Mouse (Mus musculus) embryonic stem cell, embryonic (primary cell): ENCODE results near the gene Chst15.

Experiments used
- CTCF ChIA-PET, 4 experiments: fragments of 300-600 bp in 2 of 4; fragments of 350-600 bp in 2 of 4; sonication (Branson Sonifier 250); formaldehyde crosslinking; loops; one replicate each; lab custom pipeline; 2022; ENCODE audit warnings: inconsistent platforms in 2 of 4; lab: Charles Lee
- POLR2A ChIA-PET, 4 experiments: fragments of 300-600 bp in 2 of 4; fragments of 350-600 bp in 2 of 4; sonication (Branson Sonifier 250); formaldehyde crosslinking; loops; one replicate each; lab custom pipeline; 2022; ENCODE audit warnings: antibody characterized with exemption in 4 of 4, inconsistent platforms in 1 of 4; lab: Charles Lee

Chst15 gene

GRCm38 (mm10) chr7:132317036-132317541, at the start of gene Chst15:
Gene Chst15, minus strand, starts transcription at chr7:132317228.
- ChIA-PET CTCF (interaction anchor here (0.6 to 1.4 kb wide), 14 partner anchors 9 to 418 kb away, joined by 3 to 7 read pairs (median 3); no protein-coding TSS in a partner anchor), POLR2A (interaction anchor here in 3 of 4 experiments (0.6 to 2.9 kb wide), 24 partner anchors 9 to 1254 kb away, joined by 3 to 16 read pairs (median 5); partner anchors contain the start of gene Oat (in 1 of the 3))

GRCm38 (mm10) chr7:132365703-132366384, 48.8 kb upstream of the Chst15 start:
- ChIA-PET POLR2A (no interaction called here), CTCF (interaction anchor here in 1 of 4 experiments (0.7 kb wide), 1 partner anchor 190 kb away, joined by 3 read pairs; no protein-coding TSS in a partner anchor)

GRCm38 (mm10) chr7:132365111-132365510, 48.1 kb upstream of the Chst15 start:
- CTCF ChIA-PET: interaction anchor here in 2 of 4 experiments (0.7 kb wide), 2 partner anchors 189 to 403 kb away, joined by 3 to 6 read pairs; no protein-coding TSS in a partner anchor
- POLR2A ChIA-PET: interaction anchor here in 1 of 4 experiments (0.6 kb wide), 1 partner anchor 247 kb away, joined by 3 read pairs; no protein-coding TSS in a partner anchor

GRCm38 (mm10) chr7:132364506-132364905, 47.5 kb upstream of the Chst15 start:
- POLR2A ChIA-PET: interaction anchor here in 1 of 4 experiments (0.6 kb wide), 1 partner anchor 248 kb away, joined by 3 read pairs; no protein-coding TSS in a partner anchor
- CTCF ChIA-PET: no interaction called here

GRCm38 (mm10) chr7:132360336-132360735, 43.3 kb upstream of the Chst15 start:
- ChIA-PET CTCF (no interaction called here), POLR2A (no interaction called here)

GRCm38 (mm10) chr7:132358709-132359108, 41.7 kb upstream of the Chst15 start:
- ChIA-PET CTCF (no interaction called here), POLR2A (no interaction called here)

GRCm38 (mm10) chr7:132358250-132358649, 41.2 kb upstream of the Chst15 start:
- POLR2A ChIA-PET: no interaction called here

GRCm38 (mm10) chr7:132357841-132358237, 40.8 kb upstream of the Chst15 start:
- CTCF ChIA-PET: interaction anchor here in 1 of 4 experiments (0.6 kb wide), 1 partner anchor 218 kb away, joined by 4 read pairs; no protein-coding TSS in a partner anchor
- POLR2A ChIA-PET: interaction anchor here in 2 of 4 experiments (0.6 to 1.4 kb wide), 2 partner anchors 41 to 546 kb away, joined by 3 read pairs; partner anchors contain the start of gene Chst15 (in 1 of the 2)

More at GRCm38 (mm10) chr7:132358250-132358649, 41.2 kb upstream of the Chst15 start:
- CTCF ChIA-PET: no interaction called here

- ChIA-PET CTCF (interaction anchor here in 1 of 4 experiments (0.6 kb wide), 1 partner anchor 218 kb away, joined by 4 read pairs; no protein-coding TSS in a partner anchor), POLR2A (interaction anchor here in 2 of 4 experiments (0.6 to 1.4 kb wide), 2 partner anchors 41 to 547 kb away, joined by 3 read pairs; partner anchors contain the start of gene Chst15 (in 1 of the 2))
Observed at GRCm38 (mm10) chr7:132356881-132357840, 40.1 kb upstream of the Chst15 start.

- POLR2A ChIA-PET: no interaction called here
- CTCF ChIA-PET: no interaction called here
Observed at GRCm38 (mm10) chr7:132356185-132356584, 39.2 kb upstream of the Chst15 start.

- CTCF ChIA-PET: interaction anchor here in 1 of 4 experiments (1.2 kb wide), 1 partner anchor 119 kb away, joined by 3 read pairs; no protein-coding TSS in a partner anchor
- POLR2A ChIA-PET: no interaction called here
Observed at GRCm38 (mm10) chr7:132355767-132356166, 38.7 kb upstream of the Chst15 start.

GRCm38 (mm10) chr7:132349075-132349572, 32.1 kb upstream of the Chst15 start:
- ChIA-PET POLR2A (no interaction called here), CTCF (no interaction called here)

- ChIA-PET POLR2A (interaction anchor here in 3 of 4 experiments (0.8 to 1.9 kb wide), 5 partner anchors 18 to 687 kb away, joined by 3 to 11 read pairs (median 3); partner anchors contain the start of gene Chst15 (in 1 of the 3)), CTCF (interaction anchor here in 1 of 4 experiments (0.8 kb wide), 1 partner anchor 1249 kb away, joined by 3 read pairs; no protein-coding TSS in a partner anchor)
Observed at GRCm38 (mm10) chr7:132347273-132348045, 30.4 kb upstream of the Chst15 start.

GRCm38 (mm10) chr7:132345526-132346070, 28.6 kb upstream of the Chst15 start:
- ChIA-PET POLR2A (interaction anchor here in 2 of 4 experiments (0.7 to 1.6 kb wide), 5 partner anchors 29 to 310 kb away, joined by 3 to 6 read pairs (median 3); partner anchors contain the start of gene Chst15 (in 1 of the 2)), CTCF (interaction anchor here in 2 of 4 experiments (0.5 to 0.7 kb wide), 3 partner anchors 40 to 447 kb away, joined by 3 read pairs; no protein-coding TSS in a partner anchor)

GRCm38 (mm10) chr7:132344606-132345005, 27.6 kb upstream of the Chst15 start:
- ChIA-PET CTCF (no interaction called here), POLR2A (no interaction called here)

- ChIA-PET POLR2A (no interaction called here), CTCF (no interaction called here)
Observed at GRCm38 (mm10) chr7:132343900-132344299, 26.9 kb upstream of the Chst15 start.

- CTCF ChIA-PET: interaction anchor here in 1 of 4 experiments (0.6 kb wide), 1 partner anchor 27 kb away, joined by 4 read pairs; no protein-coding TSS in a partner anchor
- POLR2A ChIA-PET: interaction anchor here in 1 of 4 experiments (0.6 to 1.9 kb wide), 3 partner anchors 27 to 76 kb away, joined by 3 to 7 read pairs (median 3); partner anchors contain the start of gene Chst15
Observed at GRCm38 (mm10) chr7:132343146-132343545, 26.1 kb upstream of the Chst15 start.
